Mouse (Mus musculus) embryonic facial prominence, embryonic 13.5 days (tissue): ENCODE measurements around the gene Sox5. TPM values are rescaled to one million over a fixed set of nuclear protein-coding genes. Genes with fewer than 3 reads are reported as not detected.

Source experiments
- ATAC-seq: fragments of 200-750 bp; cut with Nextera tagmentation; 2 replicates; pipeline ENCODE4 v1.8.0; 2017; ENCODE audit warnings: low read depth; ENCODE audit not compliant: insufficient number of reproducible peaks, insufficient read depth, low FRiP score, low TSS enrichment
- H3K27ac ChIP-seq: fragments of 300-500 bp; sonication (generic); 2 replicates; pipeline ENCODE4 v1.5.1; 2015; ENCODE audit warnings: moderate library complexity, mild to moderate bottlenecking, inconsistent platforms
- H3K27me3 ChIP-seq: fragments of 300-500 bp; sonication (generic); 2 replicates; pipeline ENCODE4 v1.6.1; 2015; ENCODE audit warnings: mild to moderate bottlenecking, inconsistent platforms
- H3K36me3 ChIP-seq: fragments of 300-500 bp; sonication (generic); 2 replicates; pipeline ENCODE4 v1.6.1; 2015; ENCODE audit warnings: mild to moderate bottlenecking, inconsistent platforms
- H3K4me1 ChIP-seq: fragments of 300-500 bp; sonication (generic); 2 replicates; pipeline ENCODE4 v1.6.1; 2015; ENCODE audit warnings: inconsistent platforms
- H3K4me2 ChIP-seq: fragments of 300-500 bp; sonication (generic); 2 replicates; pipeline ENCODE4 v1.6.1; 2015; ENCODE audit warnings: moderate library complexity, mild to moderate bottlenecking, inconsistent platforms
- H3K4me3 ChIP-seq: fragments of 300-500 bp; sonication (generic); 2 replicates; pipeline ENCODE4 v1.5.1; 2015; ENCODE audit warnings: mild to moderate bottlenecking, inconsistent platforms
- H3K9ac ChIP-seq: fragments of 300-500 bp; sonication (generic); 2 replicates; pipeline ENCODE4 v1.6.1; 2015; ENCODE audit warnings: mild to moderate bottlenecking, inconsistent platforms
- H3K9me3 ChIP-seq: fragments of 300-500 bp; sonication (generic); 2 replicates; pipeline ENCODE4 v1.6.1; 2016; ENCODE audit warnings: inconsistent platforms
- WGBS: fragments of 180-500 bp; shearing (Covaris S2); methylation state at CpG from one replicate; pipeline ENCODE4 v1.1.7; 2015; ENCODE audit warnings: mixed read lengths; 5-methylcytosine and 5-hydroxymethylcytosine counted together
- polyA plus RNA-seq: library from polyadenylated mRNA; unstranded; fragments of >200 nt; fragmentation: Nextera tagmentation; extraction: Ambion mirVana; gene quantifications from 2 replicates; pipeline ENCODE4 v1.2.1, GENCODE M21; 2015

The Sox5 gene
- polyA plus RNA-seq, 1 experiment from 2014 or later: 55.6 TPM

DNA sequence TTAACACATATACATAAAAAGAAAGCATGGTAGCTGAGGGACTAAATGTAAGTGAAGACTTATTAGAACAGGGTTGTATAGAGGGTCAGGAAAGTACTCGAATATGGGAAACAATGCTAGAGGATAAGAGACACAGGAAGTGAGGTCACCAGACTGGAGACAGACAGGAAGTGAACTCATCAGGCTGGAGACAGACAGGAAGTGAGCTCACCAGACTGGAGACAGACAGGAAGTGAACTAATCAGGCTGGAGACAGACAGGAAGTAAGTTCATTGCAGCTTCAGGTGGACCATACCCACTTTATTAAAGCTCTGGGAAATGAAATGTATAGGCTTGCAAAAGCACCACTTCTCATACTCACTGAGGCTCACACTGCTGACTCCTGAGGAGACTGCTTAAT lies 680.9 kb downstream of the Sox5 start:
- Histone ChIP-seq H3K4me3 (no peak overlapping the region), H3K27me3 (no peaks in the 10 kb centered on the region), H3K4me2 (no peak overlapping the region), H3K4me1 (peaks cover 4% of the 10 kb centered on the region; the same call in 1 of the 2 replicates), H3K9ac (no peak overlapping the region), H3K36me3 (0 out of 2 replicates have a peak, but pooled peaks cover 3% of the 10 kb centered on the region), H3K27ac (no peak overlapping the region), H3K9me3 (no peaks in the 10 kb centered on the region)
- no peak for ATAC-seq
- 79% methylated on average over 1 of the region's 1 CpGs for WGBS

- Histone ChIP-seq H3K9me3 (no peaks in the 10 kb centered on the region), H3K4me3 (no peak overlapping the region), H3K4me1 (peaks cover 8% of the 10 kb centered on the region; the same call in 1 of the 2 replicates), H3K4me2 (peak overlapping the region; percentile 41), H3K27me3 (no peaks in the 10 kb centered on the region), H3K9ac (no peak overlapping the region), H3K27ac (no peak overlapping the region), H3K36me3 (0 out of 2 replicates have a peak, but pooled peaks cover 3% of the 10 kb centered on the region)
- WGBS: 14% methylated on average over 9 of the region's 9 CpGs
- no peak for ATAC-seq
Observed at GRCm38 (mm10) chr6:144098119-144098518, 683.7 kb downstream of the Sox5 start.

GRCm38 (mm10) chr6:144088256-144088655 lies 693.5 kb downstream of the Sox5 start:
- Histone ChIP-seq H3K9ac (no peak overlapping the region), H3K36me3 (no peaks in the 10 kb centered on the region), H3K4me2 (no peak overlapping the region), H3K27ac (no peak overlapping the region), H3K9me3 (no peaks in the 10 kb centered on the region), H3K4me1 (no peaks in the 10 kb centered on the region), H3K27me3 (no peaks in the 10 kb centered on the region), H3K4me3 (no peak overlapping the region)
- WGBS: 77% methylated on average over 3 of the region's 3 CpGs
- ATAC-seq: no peak

DNA sequence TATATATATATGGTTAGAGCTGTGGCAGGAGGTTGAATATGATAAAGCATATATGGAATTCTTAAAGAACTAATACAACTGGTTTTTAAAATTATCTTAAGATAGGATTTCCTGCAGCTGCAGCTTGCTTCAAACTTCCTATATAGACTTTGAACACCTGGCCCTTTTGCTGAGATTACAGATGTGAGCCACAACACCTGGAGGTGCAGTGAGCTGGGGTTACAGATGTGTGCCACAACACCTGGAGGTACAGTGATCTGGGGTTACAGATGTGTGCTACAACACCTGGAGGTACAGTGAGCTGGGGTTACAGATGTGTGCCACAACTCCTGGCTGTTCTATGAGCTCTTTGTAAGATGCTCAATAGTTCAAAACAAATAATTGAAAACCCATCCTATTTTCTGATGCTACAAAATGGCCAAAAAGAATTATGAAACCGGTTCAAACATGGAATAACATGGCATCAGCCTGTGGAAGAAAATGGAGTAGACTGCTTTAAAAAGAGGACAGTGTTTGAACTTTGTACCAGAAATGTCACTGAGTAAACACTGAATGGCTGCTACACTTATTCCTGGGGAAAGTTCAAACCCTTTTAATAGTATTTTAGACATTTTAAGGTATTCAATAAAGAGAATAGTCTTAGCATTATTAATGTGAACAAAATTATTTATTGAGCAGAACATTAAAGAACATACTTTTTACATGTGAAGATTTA lies 695.5 kb downstream of the Sox5 start:
- no peaks in the 10 kb centered on the region for H3K36me3 ChIP-seq
- no peaks in the 10 kb centered on the region for H3K27me3 ChIP-seq
- H3K27ac ChIP-seq: no peak overlapping the region
- no peak for ATAC-seq
- no peaks in the 10 kb centered on the region for H3K9me3 ChIP-seq
- no peak overlapping the region for H3K9ac ChIP-seq
- H3K4me3 ChIP-seq: no peak overlapping the region
- H3K4me2 ChIP-seq: no peak overlapping the region
- WGBS: 78% methylated on average over 1 of the region's 1 CpGs
- H3K4me1 ChIP-seq: no peaks in the 10 kb centered on the region

DNA sequence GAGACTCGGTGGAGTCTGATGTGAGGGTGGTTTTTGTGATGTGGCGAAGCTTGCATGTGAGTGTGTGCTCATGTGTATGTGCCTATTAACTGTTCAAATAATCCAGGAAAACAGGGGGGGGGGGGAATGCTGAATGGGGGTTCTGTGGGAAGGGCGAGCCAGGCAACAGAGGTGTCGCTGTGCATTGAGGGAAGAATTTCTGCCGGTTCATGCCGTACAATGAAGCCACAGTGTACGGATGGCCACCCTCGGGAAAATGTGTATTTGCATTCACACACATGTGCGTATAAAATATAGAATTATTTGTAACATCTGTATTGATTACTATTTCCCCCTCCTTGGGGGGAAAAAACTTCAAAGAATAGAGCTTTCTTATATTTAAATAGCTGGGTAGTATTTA lies 699.5 kb downstream of the Sox5 start:
- no peaks in the 10 kb centered on the region; the same call in 1 of the 2 replicates for H3K27me3 ChIP-seq
- H3K4me1 ChIP-seq: no peaks in the 10 kb centered on the region
- no peaks in the 10 kb centered on the region for H3K9me3 ChIP-seq
- H3K9ac ChIP-seq: no peak overlapping the region
- no peaks in the 10 kb centered on the region for H3K36me3 ChIP-seq
- WGBS: 71% methylated on average over 9 of the region's 9 CpGs
- H3K27ac ChIP-seq: no peak overlapping the region
- H3K4me3 ChIP-seq: no peak overlapping the region
- ATAC-seq: no peak
- no peak overlapping the region for H3K4me2 ChIP-seq

DNA sequence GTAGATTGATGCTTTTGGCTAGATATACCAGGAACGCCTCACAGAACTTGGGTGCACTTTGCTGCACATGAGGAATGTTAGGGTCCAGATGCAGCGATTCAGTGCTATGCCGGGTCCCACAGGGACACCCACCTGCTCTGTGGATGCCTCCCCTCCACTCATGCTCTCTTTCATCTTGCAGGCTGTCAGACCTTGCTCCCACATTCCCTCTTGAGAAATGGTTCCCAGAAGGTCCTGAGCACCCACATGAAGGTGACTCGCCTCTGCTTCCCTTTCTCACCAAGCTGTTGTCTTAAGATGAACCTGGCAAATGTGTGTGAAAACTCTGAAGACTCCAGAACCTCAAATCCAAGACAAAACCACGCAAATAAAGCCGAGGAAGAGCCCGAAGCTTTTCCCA lies 704.0 kb downstream of the Sox5 start:
- H3K9ac ChIP-seq: no peak overlapping the region
- H3K27me3 ChIP-seq: no peaks in the 10 kb centered on the region; the same call in 1 of the 2 replicates
- no peak overlapping the region for H3K4me3 ChIP-seq
- ATAC-seq: no peak
- 94% methylated on average over 7 of the region's 7 CpGs for WGBS
- no peak overlapping the region for H3K27ac ChIP-seq
- H3K36me3 ChIP-seq: no peaks in the 10 kb centered on the region
- H3K4me2 ChIP-seq: no peak overlapping the region
- peaks cover 21% of the 10 kb centered on the region for H3K4me1 ChIP-seq
- no peaks in the 10 kb centered on the region for H3K9me3 ChIP-seq

DNA sequence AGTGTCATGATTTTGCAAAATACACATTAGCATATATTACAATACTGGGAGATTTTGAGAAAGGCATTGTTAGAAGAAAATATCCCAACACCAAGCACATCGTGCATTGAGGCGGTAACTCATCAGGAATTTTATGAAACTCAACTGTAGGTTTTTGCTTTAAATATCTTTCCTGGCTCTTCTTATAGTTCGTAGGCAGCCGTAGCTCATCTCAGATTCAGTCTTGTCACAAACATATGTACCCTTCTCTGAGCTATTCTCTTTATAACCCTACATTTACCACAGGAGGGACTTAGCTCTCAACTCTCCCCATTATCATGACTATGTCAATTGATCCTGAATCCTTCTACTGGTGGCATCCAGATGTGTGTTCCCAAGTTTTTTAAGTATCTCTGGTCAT lies 705.4 kb downstream of the Sox5 start:
- WGBS: 90% methylated on average over 4 of the region's 4 CpGs
- Histone ChIP-seq H3K27me3 (no peaks in the 10 kb centered on the region; the same call in 1 of the 2 replicates), H3K27ac (no peak overlapping the region), H3K4me3 (no peak overlapping the region), H3K4me1 (peaks cover 21% of the 10 kb centered on the region), H3K4me2 (no peak overlapping the region), H3K9ac (no peak overlapping the region), H3K36me3 (no peaks in the 10 kb centered on the region), H3K9me3 (no peaks in the 10 kb centered on the region)
- ATAC-seq: no peak

DNA sequence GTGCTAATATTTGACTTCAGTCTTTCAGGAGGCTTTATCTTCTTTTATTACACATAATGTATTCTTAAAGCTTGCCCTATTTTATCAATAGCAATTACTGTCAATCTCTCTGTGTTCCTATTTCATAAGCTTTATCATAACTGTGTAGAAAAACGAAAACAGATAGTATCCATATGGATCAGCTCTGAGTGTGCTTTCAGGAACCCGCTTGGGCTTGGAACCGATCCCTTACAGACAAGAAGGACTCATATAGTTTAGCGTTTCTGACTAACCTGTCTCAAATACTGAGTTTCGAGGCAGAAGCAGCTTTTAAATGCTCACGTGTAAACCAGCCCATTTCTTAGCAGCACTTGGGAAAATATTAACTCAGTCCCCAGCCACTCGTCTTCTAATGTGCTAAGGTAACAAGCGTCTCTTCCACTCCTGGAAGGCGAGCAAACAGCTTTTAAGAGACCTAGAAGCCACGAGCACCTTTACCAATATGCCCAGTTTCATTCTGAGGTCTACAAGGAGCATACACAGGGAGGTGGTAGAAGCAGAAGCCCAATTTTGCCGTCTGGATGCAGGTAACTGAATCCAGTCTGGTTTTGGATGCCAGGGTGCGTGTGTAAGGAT lies 706.3 kb downstream of the Sox5 start:
- no peaks in the 10 kb centered on the region; the same call in 1 of the 2 replicates for H3K27me3 ChIP-seq
- no peak for ATAC-seq
- H3K4me3 ChIP-seq: no peak overlapping the region
- H3K27ac ChIP-seq: peak overlapping the region; percentile 74
- no peaks in the 10 kb centered on the region for H3K9me3 ChIP-seq
- no peaks in the 10 kb centered on the region for H3K36me3 ChIP-seq
- H3K9ac ChIP-seq: no peak overlapping the region
- H3K4me2 ChIP-seq: peak overlapping the region; percentile 46
- peaks cover 21% of the 10 kb centered on the region for H3K4me1 ChIP-seq
- 62% methylated on average over 12 of the region's 12 CpGs for WGBS

DNA sequence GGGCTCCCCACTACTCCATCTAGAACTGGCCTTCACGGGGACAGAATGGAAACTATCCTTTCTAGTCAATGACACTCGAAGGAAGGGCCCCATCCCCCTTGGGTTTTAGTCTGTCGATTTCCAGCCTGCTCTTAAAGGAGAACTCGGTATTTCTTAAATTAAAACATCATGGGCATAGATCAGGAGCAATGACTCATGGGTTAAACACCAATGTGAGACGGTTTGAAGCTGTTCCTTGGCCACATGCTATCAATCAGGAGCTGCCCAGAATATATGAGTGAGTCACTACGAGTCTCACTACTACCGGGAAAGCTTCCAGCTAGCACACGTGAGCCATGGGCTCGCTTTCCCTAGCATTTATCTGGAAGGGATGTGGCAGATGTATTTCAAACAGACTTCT lies 707.0 kb downstream of the Sox5 start:
- 22% methylated on average over 9 of the region's 9 CpGs for WGBS
- Histone ChIP-seq H3K9me3 (no peaks in the 10 kb centered on the region), H3K9ac (no peak overlapping the region), H3K27ac (peak overlapping the region; percentile 74), H3K4me3 (no peak overlapping the region), H3K4me1 (peaks cover 21% of the 10 kb centered on the region), H3K36me3 (no peaks in the 10 kb centered on the region), H3K27me3 (no peaks in the 10 kb centered on the region; the same call in 1 of the 2 replicates), H3K4me2 (peak overlapping the region; percentile 46)
- peak; percentile 75; the same call in 1 of the 2 replicates for ATAC-seq

DNA sequence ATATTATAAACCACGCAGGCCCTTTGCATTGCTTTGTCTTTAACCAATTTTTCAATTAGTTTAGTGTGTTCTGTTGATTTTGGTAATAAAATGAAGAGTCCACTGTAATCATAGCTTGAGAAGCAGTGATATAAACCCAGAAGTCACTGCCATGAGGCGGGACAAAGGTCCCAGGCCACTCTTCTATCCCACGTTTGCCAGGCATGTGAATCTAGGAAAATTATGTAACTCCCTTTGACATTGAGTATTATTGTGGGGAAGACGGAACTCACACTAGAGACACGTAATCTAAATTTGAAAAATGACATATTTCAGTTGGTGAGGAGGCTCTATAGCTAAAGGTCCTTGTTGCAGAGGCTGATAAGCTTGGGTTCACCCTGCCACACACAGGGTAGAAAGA lies 711.3 kb downstream of the Sox5 start:
- 89% methylated on average over 5 of the region's 5 CpGs for WGBS
- ATAC-seq: no peak
- H3K4me3 ChIP-seq: no peak overlapping the region
- H3K4me1 ChIP-seq: peaks cover 15% of the 10 kb centered on the region
- H3K9me3 ChIP-seq: no peaks in the 10 kb centered on the region
- no peak overlapping the region for H3K9ac ChIP-seq
- no peaks in the 10 kb centered on the region for H3K27me3 ChIP-seq
- no peak overlapping the region for H3K4me2 ChIP-seq
- no peaks in the 10 kb centered on the region for H3K36me3 ChIP-seq
- no peak overlapping the region for H3K27ac ChIP-seq

- H3K9me3 ChIP-seq: no peaks in the 10 kb centered on the region
- no peak overlapping the region for H3K27ac ChIP-seq
- ATAC-seq: no peak
- H3K27me3 ChIP-seq: no peaks in the 10 kb centered on the region
- H3K4me1 ChIP-seq: no peaks in the 10 kb centered on the region
- 74% methylated on average over 7 of the region's 7 CpGs for whole genome bisulfite sequencing
- no peak overlapping the region for H3K4me3 ChIP-seq
- H3K36me3 ChIP-seq: no peaks in the 10 kb centered on the region
- H3K9ac ChIP-seq: no peak overlapping the region
- H3K4me2 ChIP-seq: no peak overlapping the region
Observed at GRCm38 (mm10) chr6:144067491-144067890, 714.3 kb downstream of the Sox5 start.

DNA sequence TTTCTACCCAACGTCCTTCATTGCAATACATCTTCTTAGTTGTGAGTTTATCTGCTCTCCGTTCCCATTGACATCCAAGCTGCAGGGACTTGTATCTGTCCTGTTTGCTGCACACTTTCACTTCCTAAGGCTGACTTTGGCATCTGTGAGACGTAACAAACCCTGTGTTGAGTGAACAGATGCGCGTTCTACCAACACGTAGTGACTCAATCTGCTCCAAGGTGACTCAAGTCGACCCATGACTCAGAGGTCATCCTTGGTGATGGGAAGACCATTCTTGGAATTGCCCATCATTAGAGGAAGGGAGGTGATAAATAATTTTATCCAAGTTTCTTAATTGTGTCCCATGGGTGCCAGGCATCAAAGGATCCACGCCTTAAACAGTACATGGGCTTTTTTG lies 719.3 kb downstream of the Sox5 start:
- Histone ChIP-seq H3K4me1 (0 out of 2 replicates have a peak, but pooled peaks cover under 1% of the 10 kb centered on the region), H3K4me3 (no peak overlapping the region), H3K27me3 (no peaks in the 10 kb centered on the region), H3K4me2 (no peak overlapping the region), H3K9me3 (no peaks in the 10 kb centered on the region), H3K36me3 (no peaks in the 10 kb centered on the region), H3K9ac (no peak overlapping the region), H3K27ac (no peak overlapping the region)
- 90% methylated on average over 8 of the region's 8 CpGs for WGBS
- no peak for ATAC-seq
